Mouse (Mus musculus): Measurements from ENCODE around the gene Supt16. TPM values are rescaled to one million over a fixed set of nuclear protein-coding genes. Genes with fewer than 3 reads are reported as not detected.
A peak's percentile ranks its signal among the peaks of the same experiment; 100 is the strongest.

Supt16 gene
- polyA plus RNA-seq (2015; fragmentation: Nextera tagmentation; extraction: Ambion mirVana), result 54.6 and 58.7 TPM in 2 replicates

DNA sequence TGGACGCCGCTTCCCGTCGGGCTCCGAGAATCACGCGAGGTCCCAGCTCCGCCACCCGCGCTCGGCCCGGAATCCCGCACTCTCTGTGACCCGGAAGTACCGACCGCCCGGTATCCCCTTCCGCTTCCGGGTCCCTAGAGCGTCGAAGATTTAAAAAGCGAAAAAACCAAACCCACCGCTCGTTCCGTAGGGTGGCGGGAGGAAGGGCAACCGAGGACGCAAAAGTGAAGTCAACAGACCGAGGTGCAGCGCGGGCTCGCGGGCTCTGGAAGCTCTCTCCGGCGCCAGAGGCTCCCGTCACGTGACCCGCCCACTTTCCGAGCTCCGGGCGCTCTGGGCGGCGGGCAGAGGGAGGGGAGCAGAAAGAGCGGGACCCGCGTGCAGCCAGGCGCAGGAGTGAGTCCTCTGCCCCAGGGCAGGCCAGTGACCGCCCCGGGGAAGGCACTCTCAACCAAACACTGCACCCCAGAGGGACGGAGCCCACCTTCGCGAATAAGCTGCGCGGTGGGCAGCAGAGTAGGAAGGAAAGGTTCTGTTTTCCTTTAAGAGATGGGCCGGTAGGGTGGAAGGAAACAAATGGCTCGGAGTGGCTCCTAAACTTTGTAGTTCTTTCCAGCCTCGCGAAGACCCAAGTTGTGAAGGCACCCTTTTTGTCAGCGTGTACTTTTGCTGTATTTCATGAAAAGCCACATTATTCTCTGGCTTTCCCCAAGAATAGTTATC lies at the start of gene Supt16:
Supt16 (minus strand) TSS at position 261 of the 723 bp plus-strand sequence.
- peak; percentile 93 for ATAC-seq (ENCODE audit: insufficient read depth, low FRiP score, low read depth)
- Histone ChIP-seq H3K4me3 (replicated peaks) (peak within 1 kb of the TSS; percentile 95), H3K4me1 (peaks cover 3% of the 10 kb centered on the region; the same call in 1 of the 2 replicates), H3K36me3 (peaks cover 14% of the 10 kb centered on the region), H3K4me2 (peak within 1 kb of the TSS; percentile 61), H3K27me3 (replicated peaks) (no peaks in the 10 kb centered on the region), H3K9ac (peak within 1 kb of the TSS; percentile 89), H3K27ac (peak within 1 kb of the TSS; percentile 99), H3K9me3 (no peaks in the 10 kb centered on the region)
- WGBS, result under 1% methylated on average over 55 of the region's 59 CpGs

DNA sequence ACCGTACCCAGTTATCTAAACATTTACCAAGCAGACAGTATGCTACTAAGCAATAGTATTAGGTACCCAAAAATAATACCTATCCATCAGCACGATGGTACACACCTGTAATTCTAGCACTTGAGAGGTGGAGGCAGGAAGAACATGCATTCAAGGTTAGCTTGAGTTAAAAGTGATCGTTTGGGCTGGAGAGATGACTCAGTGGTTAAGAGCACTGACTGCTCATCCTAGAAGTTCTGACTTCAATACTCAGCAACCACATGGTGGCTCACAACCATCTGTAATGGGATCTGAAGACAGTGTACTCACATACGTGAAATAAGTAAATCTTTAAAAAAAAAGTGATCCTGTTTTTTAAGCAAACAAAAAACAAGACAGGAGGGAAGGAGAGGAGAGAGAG lies 48.9 kb upstream of the Supt16 start:
- no peaks in the 10 kb centered on the region for H3K36me3 ChIP-seq
- H3K9me3 ChIP-seq, result no peaks in the 10 kb centered on the region
- no peak overlapping the region for H3K9ac ChIP-seq
- no peak overlapping the region for H3K27ac ChIP-seq
- no peaks in the 10 kb centered on the region for H3K27me3 ChIP-seq (replicated peaks)
- 79% methylated on average over 4 of the region's 4 CpGs for WGBS
- no peak overlapping the region for H3K4me3 ChIP-seq (replicated peaks)
- H3K4me2 ChIP-seq, result no peak overlapping the region
- no peak for ATAC-seq (ENCODE audit: insufficient read depth, low FRiP score, low read depth)
- H3K4me1 ChIP-seq, result peaks cover 8% of the 10 kb centered on the region; the same call in 1 of the 2 replicates

DNA sequence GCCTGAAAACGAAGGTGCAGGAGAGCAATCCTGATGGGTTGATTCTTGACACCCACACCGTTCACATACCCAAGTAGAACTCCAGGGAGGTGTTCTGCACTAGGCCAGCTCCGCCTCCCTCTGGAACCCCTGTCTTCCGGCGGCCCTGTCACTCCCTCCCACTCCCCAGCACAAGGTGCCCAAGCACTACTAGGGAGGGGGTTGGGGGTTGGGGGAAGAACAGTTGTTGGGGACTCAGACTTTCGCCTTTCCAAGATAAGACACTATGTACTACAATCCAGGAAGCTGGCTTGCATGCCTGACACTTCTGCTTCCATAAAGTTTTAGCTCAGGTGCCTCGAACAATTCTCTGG lies 47.5 kb upstream of the Supt16 start:
- whole genome bisulfite sequencing, result 8% methylated on average over 7 of the region's 7 CpGs
- no peaks in the 10 kb centered on the region for H3K9me3 ChIP-seq

DNA sequence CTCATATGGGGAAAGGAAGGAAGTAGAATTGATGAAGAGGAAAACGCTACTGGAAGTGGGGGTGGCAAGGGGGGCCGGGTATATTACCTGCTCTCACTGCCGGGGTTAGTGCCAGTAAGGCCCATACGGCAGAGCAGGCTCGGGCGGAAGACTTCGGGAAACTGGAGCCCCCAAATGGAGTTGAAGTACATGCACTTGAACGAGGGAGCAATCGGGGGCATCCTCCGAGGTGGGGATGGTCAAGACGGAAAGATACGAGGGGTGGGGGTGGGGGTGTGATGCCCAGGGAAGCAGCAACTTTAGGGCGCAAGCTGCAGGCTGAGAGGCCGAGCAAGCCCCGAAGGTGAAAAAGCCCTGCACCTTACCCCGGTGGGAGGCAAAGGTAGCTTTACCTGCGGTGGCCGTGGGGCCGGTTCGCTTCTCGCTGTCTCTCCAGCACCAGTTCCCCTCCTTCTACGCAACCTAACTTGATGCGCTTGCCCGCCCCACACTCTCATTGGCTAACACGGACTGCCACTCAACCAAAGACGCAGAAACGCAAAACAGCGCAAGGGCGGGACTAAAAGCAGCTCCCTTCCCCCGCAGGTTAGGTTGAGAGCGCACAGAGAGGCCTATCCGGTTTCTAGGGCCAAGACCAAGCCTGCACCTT lies 46.9 kb upstream of the Supt16 start:
- Histone ChIP-seq H3K4me2 (peak overlapping the region; percentile 88), H3K36me3 (no peaks in the 10 kb centered on the region), H3K4me3 (replicated peaks) (peak overlapping the region; percentile 87), H3K9me3 (no peaks in the 10 kb centered on the region), H3K27ac (peak overlapping the region; percentile 84), H3K4me1 (peaks cover 8% of the 10 kb centered on the region; the same call in 1 of the 2 replicates), H3K9ac (peak overlapping the region; percentile 80), H3K27me3 (replicated peaks) (no peaks in the 10 kb centered on the region)
- peak; percentile 99 for ATAC-seq (ENCODE audit: insufficient read depth, low FRiP score, low read depth)
- under 1% methylated on average over 32 of the region's 32 CpGs for WGBS

More for the DNA sequence above, 47.5 kb upstream of the Supt16 start:
- H3K4me1 ChIP-seq, result peaks cover 8% of the 10 kb centered on the region; the same call in 1 of the 2 replicates
- no peaks in the 10 kb centered on the region for H3K27me3 ChIP-seq (replicated peaks)
- H3K9ac ChIP-seq, result peak overlapping the region; percentile 32; the same call in 1 of the 2 replicates
- H3K36me3 ChIP-seq, result no peaks in the 10 kb centered on the region
- H3K27ac ChIP-seq, result peak overlapping the region; percentile 84
- no peak for ATAC-seq (ENCODE audit: insufficient read depth, low FRiP score, low read depth)
- peak overlapping the region; percentile 87 for H3K4me3 ChIP-seq (replicated peaks)
- peak overlapping the region; percentile 88 for H3K4me2 ChIP-seq

DNA sequence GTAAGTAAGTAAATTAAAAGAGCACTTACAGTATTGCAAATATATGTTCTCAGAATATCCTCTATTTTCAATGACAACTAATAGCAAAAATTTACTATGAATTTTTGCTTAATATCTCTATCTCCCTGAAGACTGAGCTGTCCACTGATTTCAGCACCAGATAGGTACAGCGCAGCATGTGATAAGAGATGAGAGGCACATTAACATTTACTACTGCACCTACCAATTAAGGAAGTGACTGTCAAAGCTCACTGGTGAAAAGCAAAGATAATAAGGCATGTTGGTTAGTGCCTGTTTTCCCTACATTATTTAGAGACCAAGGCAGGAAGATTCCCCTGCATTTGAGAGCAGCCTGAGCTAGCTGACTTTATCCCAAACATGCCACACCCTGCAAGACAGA lies 39.0 kb upstream of the Supt16 start:
- H3K27ac ChIP-seq, result no peak overlapping the region
- H3K9me3 ChIP-seq, result no peaks in the 10 kb centered on the region
- no peak overlapping the region for H3K4me3 ChIP-seq (replicated peaks)
- no peaks in the 10 kb centered on the region for H3K4me1 ChIP-seq
- no peak overlapping the region for H3K9ac ChIP-seq
- H3K27me3 ChIP-seq (replicated peaks), result no peaks in the 10 kb centered on the region
- peaks cover 37% of the 10 kb centered on the region for H3K36me3 ChIP-seq
- no peak overlapping the region for H3K4me2 ChIP-seq
- WGBS, result 96% methylated on average over 1 of the region's 1 CpGs
- no peak for ATAC-seq (ENCODE audit: insufficient read depth, low FRiP score, low read depth)

DNA sequence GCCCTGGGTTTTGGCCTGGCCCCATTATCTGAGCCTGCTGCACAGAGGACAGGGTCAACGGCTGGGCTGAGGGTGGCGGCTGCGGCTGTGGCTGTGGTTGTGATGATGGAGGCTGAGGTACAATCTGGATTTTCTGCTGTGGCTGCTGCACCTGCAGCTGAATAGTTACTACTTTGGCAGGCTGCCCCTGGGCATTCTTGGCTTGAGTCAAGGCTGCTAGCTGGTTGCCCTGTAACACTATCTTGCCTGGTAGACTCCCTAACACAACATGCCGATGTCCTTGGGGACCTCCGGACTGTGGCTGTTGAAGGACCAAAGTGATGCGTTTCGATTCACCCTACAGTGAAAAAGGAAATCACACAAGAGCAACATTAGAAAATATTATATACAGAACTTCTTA lies 37.9 kb upstream of the Supt16 start:
- ATAC-seq (ENCODE audit: insufficient read depth, low FRiP score, low read depth), result no peak
- H3K36me3 ChIP-seq, result peaks cover 46% of the 10 kb centered on the region
- H3K27ac ChIP-seq, result no peak overlapping the region
- no peak overlapping the region for H3K9ac ChIP-seq
- WGBS, result 93% methylated on average over 7 of the region's 7 CpGs
- H3K4me1 ChIP-seq, result no peaks in the 10 kb centered on the region
- no peak overlapping the region for H3K4me3 ChIP-seq (replicated peaks)
- H3K9me3 ChIP-seq, result no peaks in the 10 kb centered on the region
- H3K27me3 ChIP-seq (replicated peaks), result no peaks in the 10 kb centered on the region
- no peak overlapping the region for H3K4me2 ChIP-seq

DNA sequence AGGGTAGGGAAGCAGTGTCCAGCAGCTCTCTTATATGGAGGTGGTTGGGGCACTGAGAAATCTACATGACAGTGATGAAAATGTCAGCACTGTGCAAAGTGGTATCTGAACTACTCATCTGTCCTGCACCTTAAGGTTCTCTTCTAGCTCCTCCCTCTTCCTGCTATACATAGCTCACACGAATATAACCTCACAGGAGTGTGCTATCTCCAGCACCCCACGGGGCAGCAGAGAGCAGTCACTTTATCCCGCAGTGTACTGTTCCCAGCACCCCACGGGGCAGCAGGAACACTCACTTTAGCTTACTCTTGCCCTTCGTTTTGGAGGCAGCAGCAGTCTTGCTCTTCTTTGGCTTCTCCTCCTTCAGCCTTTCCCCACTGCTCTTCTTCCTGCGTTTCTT lies 35.0 kb upstream of the Supt16 start:
- Histone ChIP-seq H3K4me1 (no peaks in the 10 kb centered on the region), H3K36me3 (peaks cover 60% of the 10 kb centered on the region), H3K27ac (no peak overlapping the region), H3K9me3 (no peaks in the 10 kb centered on the region), H3K27me3 (replicated peaks) (no peaks in the 10 kb centered on the region), H3K4me3 (replicated peaks) (no peak overlapping the region), H3K9ac (no peak overlapping the region), H3K4me2 (no peak overlapping the region)
- WGBS, result 87% methylated on average over 6 of the region's 6 CpGs
- no peak for ATAC-seq (ENCODE audit: insufficient read depth, low FRiP score, low read depth)

DNA sequence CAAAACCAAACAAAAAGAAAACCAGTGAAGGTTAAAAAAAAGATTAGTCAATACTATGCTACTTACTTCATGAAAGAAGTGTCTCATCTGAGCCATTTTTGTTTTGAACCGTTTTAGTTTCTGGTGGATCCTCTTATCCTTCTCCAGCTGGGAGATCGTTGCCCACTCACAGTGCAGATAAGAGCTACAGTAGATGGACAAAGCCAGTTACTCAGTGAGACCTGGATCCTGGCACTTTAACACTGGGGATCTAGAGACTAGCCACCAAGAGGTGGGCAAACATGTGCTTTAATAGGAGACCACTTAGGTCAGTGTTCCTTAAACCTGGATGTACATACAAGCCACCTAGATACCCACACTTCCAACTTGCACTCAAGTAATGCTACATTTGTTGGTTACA lies 28.8 kb upstream of the Supt16 start:
- Histone ChIP-seq H3K36me3 (peaks cover 61% of the 10 kb centered on the region), H3K4me3 (replicated peaks) (no peak overlapping the region), H3K9ac (no peak overlapping the region), H3K27me3 (replicated peaks) (no peaks in the 10 kb centered on the region), H3K4me2 (no peak overlapping the region), H3K9me3 (no peaks in the 10 kb centered on the region), H3K4me1 (no peaks in the 10 kb centered on the region), H3K27ac (no peak overlapping the region)
- 88% methylated on average over 2 of the region's 2 CpGs for WGBS
- ATAC-seq (ENCODE audit: insufficient read depth, low FRiP score, low read depth), result no peak

DNA sequence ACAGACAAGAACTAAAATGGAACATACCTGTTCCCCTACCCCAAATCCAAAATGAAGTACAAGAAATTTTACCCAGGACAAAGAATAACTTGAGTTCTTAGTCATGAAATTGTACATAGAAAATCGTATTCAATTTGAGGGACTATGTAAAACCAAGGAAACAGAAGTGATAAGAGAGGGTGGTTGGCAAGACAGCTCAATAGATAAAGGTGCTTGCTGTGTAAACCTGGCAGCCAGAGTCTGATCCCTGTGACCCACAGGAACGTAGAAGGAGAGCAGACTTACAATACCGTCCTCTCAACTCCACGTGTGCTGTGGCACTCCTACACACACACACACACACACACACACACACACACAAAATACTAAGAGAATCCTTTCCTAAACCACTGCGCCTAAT lies 20.0 kb upstream of the Supt16 start:
- 72% methylated on average over 5 of the region's 5 CpGs for WGBS
- Histone ChIP-seq H3K27me3 (replicated peaks) (no peaks in the 10 kb centered on the region), H3K4me1 (no peaks in the 10 kb centered on the region), H3K36me3 (peaks cover 63% of the 10 kb centered on the region), H3K9me3 (no peaks in the 10 kb centered on the region), H3K4me2 (no peak overlapping the region), H3K9ac (no peak overlapping the region), H3K4me3 (replicated peaks) (no peak overlapping the region), H3K27ac (no peak overlapping the region)
- no peak for ATAC-seq (ENCODE audit: insufficient read depth, low FRiP score, low read depth)

DNA sequence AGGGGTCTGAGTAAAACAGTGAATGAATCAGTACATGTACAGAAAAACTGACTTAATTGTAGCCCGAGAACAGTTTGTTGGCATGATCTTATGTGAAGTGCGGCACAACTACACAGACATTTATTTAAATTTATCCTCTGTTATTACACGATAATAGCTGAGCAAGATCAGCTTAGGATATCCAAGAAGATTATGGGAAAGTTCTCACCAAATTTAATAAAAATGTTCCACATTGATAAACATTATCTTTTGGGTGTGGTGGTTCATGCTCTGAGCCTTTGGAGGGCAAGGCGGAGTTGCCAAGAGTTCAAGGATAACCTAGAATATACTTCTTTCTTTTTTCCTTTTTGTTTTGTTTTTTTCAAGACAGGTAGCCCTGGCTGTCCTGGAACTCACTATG lies 2.2 kb upstream of the Supt16 start:
- H3K9me3 ChIP-seq, result no peaks in the 10 kb centered on the region
- peaks cover 3% of the 10 kb centered on the region; the same call in 1 of the 2 replicates for H3K4me1 ChIP-seq
- no peak overlapping the region for H3K4me3 ChIP-seq (replicated peaks)
- no peaks in the 10 kb centered on the region for H3K27me3 ChIP-seq (replicated peaks)
- no peak overlapping the region for H3K9ac ChIP-seq
- H3K27ac ChIP-seq, result no peak overlapping the region
- 86% methylated on average over 4 of the region's 4 CpGs for WGBS
- H3K36me3 ChIP-seq, result peaks cover 25% of the 10 kb centered on the region
- ATAC-seq (ENCODE audit: insufficient read depth, low FRiP score, low read depth), result no peak
- no peak overlapping the region for H3K4me2 ChIP-seq

DNA sequence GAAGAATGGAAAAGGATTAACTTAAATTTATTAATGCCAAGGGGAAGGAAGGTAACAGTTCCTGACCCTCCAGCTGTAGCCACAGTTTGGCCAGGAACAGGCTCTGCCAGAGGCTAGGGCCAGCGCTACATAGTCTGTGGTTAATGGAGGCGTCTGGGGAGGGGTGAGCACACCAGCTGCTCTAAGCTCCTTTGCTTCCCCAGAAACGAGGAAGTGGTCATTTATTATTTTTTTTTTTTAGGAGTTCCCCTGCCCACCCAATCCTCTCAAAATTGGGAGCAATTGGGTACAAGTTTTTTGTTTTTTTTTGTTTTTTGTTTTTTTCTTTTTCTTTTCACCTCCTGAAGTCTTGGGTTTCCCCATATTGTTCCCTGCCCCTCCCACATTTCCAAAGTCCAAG lies 925 bp upstream of the Supt16 start:
- WGBS, result 16% methylated on average over 3 of the region's 3 CpGs
- no peaks in the 10 kb centered on the region for H3K27me3 ChIP-seq (replicated peaks)
- no peak overlapping the region for H3K9ac ChIP-seq
- peak overlapping the region; percentile 19 for H3K4me3 ChIP-seq (replicated peaks)
- peaks cover 3% of the 10 kb centered on the region; the same call in 1 of the 2 replicates for H3K4me1 ChIP-seq
- H3K27ac ChIP-seq, result no peak overlapping the region; the same call in 1 of the 2 replicates
- no peaks in the 10 kb centered on the region for H3K9me3 ChIP-seq
- peak overlapping the region; percentile 61 for H3K4me2 ChIP-seq
- no peak for ATAC-seq (ENCODE audit: insufficient read depth, low FRiP score, low read depth)
- H3K36me3 ChIP-seq, result peaks cover 19% of the 10 kb centered on the region

Measured in stomach, embryonic 15.5 days (tissue).